Mouse (Mus musculus) cerebellum, postnatal 10 days (tissue): Measurements from ENCODE around the gene Grcc10.

Experiments
- DNase-seq, 2 experiments: peaks; one replicate each; pipeline ENCODE4 v3.0.0; 2021; ENCODE audit warnings: mixed read lengths in 2 of 2

Gene Grcc10

DNA sequence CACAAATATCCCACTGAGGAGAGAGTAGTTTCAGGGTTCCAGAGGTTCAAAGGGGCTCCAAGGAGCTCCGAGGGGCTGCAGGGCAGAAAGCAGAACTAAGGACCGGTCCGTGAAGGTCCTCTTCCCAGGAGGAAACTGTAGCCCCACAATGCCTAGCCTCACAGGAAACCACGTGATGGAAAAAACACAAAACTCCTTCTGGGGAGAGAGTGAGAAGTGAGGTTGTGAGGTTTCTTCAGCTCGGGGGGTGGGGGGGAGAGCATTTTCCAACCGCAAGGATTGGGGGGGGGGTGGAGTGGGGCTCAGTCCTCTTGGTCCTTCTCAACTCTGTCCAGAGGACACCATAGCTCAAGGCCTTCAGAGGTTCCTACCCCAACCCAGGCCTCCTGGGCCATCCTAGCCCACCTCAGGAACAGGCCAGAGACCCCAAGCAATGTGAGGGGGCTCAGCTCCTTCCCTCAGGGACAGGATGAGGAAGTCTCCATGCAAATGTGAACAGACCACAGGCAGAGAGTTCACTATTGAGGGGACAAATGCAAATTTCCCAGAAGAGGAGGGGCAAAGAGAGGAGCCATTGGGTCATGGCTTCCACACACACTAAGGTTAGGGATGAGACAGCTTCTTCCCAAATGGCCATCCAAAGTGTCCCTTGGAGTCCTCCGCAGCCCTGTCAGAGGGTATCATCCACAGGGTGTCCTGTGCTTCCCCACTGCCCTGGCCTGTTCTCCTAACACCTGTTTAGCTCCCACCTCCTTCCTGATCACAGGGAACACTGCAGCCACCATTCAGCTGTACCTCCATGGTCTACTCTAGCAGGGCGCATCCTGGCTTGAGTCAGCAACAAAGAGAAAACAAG, 11.1 kb downstream of the Grcc10 start:
- DNase-seq: no peak

DNA sequence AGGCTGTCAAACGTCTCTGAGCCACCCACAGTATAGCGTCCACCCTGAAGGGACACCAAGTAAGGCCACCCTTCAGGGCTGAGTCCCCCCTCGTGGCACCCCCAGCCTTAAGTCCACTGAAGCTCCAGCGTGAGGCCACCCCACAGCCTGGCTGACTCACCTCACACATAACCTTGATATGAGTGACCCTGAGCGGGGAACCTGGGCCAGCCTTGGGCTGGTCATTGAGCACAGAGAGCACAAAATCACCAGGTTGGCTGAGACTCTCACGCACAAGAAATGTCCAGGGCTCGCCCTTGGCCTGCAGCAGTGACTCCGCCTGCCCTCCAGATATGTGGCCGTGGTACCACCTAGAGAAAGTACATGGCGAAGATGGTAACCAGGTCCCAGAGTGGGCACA, 12.6 kb downstream of the Grcc10 start:
- DNase-seq: no peak

DNA sequence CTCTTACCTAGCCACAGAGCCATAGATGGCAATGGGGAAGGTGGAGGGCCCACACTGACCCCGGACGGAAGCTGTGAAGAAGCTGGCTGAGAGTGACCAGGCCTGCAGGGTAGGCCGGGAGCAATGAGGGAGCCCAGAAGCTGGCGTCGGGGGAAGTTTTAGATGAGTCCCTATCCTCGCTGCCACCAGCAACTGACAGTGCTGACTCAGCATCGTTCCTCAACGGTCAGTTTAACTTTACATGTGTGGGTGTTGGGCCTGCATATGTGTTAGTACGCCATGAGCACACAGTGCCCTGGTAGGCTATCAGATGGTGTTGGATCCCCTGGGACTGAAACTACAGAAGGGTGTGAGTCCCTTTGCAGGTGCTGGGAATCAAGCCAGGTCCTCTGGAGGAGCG, 16.7 kb downstream of the Grcc10 start:
- no peak for DNase-seq

DNA sequence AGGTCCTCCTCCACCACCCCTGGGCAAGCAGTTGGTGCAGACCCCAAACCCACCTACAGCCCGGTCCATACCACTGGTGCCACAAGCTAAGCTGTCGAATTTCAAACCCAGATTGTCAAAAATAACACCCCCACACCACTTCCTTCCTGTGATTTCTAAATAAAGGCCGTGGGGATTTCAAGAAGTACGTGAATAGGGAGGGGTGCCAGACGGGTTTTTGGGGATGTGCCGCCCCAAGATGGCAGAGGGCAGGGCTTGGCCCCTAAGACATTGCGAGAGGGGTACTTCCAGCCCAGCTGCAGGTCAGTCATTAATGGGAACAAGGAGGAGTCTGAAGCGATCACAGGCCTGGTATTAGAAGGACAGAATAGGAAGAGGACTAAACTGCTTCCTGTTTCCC, 17.6 kb downstream of the Grcc10 start:
- no peak for DNase-seq

DNA sequence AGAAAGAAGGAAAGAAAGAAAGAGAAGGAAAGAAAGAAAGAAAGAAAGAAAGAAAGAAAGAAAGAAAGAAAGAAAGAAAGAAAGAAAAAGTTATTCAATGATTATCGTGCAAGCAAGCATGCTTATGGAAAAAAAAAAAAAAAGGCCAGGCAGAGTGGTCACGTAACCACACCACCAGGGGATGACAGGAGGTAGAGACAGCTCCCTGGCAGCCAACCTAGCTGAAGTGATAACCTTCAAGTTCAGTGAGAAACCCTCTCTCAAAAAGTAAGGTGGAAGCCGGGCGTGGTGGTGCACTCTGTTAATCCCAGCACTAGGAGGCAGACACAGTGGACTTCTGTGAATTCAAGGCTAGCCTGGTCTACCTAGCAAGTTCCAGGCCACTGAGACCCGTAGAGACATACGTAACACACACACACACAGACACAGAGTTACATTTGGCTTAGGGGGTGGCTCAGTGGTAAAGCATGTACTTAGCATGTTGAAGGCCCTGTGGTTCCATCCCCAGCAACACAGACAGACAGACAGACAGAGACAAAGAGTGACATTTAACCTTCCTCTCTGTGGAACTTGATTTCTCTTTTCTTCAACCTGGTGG, 18.2 kb downstream of the Grcc10 start:
- DNase-seq: no peak

DNA sequence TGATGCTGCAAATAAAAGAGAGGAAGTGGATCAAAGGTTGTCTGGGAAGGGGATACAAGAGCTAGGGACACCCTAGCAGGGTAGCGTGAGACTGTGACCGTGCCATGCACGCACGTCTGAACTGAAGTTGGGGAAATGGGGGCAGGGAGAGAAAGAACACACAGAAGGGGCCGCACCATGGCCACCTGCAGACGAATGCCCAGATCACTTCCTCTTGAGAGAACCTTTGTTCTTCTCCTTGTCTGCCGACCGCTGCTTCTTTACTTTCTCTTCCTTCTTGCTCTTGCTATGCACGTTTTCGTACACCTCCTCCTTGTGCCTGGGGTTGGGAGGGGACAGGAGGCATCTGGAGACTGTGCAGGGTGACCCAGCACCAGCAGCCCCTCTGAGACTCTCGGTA, 20.3 kb downstream of the Grcc10 start:
- DNase-seq: no peak

DNA sequence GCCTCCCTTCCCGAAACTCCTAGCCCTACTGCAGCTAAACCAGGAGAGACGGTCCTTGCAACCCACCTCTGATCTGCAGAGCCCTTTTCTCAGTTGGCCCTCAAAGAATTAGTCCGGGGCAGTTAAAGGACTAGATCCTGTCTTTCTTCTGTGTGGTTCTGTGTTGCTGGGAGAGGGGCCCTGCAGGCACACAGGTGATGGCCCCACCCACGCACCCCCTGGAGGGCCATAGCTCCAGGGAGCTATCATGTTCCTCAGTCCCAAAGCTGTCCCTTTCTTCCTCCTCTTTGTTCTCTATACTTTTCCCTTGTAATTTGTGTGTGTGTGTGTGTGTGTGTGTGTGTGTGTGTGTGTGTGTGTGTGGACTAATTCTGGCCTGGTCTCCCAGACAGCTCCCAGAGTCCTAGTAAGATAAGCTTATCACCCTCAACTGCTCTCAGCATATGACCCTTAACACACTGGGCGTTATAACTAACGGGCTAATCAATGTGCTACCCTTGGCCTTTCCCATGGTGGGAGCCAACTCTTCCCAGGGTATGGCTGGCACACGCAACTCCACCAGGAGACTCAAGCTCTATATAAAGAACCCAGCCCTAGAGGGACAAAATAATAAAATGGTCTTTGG, 21.7 kb downstream of the Grcc10 start:
- DNase-seq: no peak

DNA sequence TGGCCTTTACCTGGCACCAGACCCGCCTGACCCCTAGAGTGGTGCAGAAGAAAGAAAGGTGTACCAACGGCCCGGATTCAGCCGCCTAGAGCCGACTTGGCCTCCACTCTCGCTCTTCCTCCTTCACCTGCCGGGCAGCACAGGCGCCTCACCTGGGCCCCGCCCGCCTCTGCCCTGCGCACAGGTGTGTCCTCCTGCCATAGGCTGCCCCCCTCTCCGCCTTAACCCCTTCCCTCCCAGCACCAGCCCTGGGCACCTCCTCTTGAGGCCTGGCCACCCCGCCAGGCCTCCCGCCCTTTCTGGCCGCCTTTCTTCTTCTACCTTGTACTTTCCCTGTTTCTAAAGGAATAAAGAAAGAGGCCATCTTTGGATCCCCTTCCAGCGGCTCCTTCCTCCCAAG, 22.5 kb downstream of the Grcc10 start:
- DNase-seq: no peak

DNA sequence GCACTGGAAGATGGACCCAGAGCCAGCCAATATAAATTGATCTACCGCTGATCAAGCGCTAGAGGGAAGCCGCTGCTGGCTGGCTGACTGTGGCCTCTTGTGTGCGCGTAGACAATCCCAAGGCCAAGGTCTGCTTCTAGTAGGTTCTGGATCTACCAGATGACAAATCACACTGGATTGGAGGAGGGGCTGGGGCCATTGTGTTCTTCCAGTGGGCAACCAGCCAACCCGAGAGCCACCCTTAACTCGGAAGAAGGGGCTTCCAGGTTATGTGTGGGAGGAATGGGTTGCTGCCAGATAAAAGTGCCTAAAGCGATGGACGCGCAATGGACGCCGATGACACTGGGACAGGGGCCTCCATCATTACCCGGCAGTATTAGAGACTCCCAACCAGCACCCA, 23.2 kb downstream of the Grcc10 start:
- no peak for DNase-seq

DNA sequence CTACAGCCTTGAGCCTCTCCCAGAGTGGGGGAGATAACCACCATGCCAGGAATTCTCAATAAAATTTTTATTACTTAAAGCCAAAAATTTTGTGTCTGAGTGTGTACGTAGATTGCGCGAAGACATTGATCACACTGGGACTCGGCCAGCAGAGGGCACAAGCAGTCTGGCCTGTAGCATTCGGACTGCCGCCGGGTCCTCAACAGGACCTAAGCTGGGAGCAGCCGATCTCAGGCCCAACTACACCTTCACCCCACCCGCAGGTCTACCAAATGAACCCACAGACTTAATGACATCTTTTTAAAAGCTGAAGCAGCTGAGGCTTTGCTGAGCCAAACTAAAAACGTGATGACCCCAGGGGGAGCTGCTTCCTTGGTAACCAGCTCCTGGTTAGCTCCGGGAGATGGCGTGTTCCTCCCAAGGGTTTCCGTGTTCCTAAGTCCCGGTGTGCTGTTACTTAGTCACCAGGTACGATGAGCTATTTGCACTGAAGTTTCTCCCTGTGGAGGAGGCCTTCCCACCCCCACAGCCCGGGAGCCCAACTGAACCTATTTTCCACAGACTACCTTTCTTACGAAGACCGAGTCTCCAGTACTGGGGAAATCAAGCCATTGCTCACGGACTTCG, 24.2 kb downstream of the Grcc10 start:
- DNase-seq: peak; percentile 66

DNA sequence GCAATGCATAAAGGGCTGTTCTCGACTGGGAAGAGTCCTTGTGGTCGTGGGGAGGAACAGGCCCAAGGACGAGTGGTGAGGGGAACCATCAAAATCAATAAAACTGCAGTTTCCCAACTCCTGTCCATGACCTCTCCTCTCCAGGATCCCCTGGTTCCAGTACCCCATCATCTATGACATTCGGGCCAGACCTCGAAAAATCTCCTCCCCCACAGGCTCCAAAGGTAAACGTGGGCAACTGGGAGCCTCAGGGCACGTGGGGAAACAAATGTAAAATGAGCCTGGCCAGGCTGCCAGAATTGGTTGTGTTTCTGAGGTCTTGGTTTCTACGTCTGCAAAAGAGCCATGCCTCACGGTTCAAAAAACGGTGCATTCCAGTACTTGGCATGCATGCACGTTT, 28.3 kb downstream of the Grcc10 start:
- DNase-seq: no peak

DNA sequence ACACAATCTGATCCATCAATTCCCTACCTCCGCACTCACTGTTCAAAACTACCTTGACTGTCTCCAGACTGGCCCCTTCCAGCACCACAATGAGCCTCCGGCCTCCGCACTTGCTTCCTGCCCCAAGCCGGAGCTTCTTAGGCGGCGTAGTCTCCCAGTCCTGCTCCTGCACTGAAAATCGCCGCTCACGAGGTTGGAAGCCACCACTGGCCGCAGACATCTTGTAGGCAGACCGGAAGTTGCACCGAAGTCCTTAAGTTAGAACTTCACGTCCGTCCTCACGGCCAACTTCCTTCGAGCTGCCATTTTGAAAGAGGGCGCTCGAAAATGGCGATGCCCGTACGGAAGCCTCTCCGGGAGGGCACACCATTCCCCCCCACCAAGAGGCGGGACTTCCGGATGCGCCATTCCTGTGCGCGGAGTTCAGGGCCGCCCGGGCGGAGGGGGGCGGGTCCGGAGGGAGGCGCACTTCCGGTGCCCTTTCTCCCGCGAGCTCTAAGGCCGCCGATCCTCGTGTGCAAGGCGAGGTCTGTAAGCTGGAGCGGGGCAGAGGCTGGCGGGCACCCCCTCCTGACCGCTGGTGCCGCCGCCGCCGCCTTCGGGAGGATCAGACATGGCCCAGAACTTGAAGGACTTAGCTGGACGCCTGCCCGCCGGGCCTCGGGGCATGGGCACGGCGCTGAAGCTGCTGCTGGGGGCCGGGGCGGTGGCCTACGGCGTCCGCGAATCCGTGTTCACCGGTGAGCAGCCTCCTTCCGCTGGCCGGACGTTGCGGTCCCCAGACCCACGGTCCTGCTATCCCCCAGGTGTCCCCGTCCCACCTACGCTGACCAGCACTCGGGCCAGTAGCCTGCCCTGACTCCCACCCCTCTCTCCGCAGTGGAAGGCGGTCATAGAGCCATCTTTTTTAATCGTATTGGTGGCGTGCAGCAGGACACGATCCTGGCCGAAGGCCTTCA, 29.1 kb downstream of the Grcc10 start, which contains the start of the genes Emg1 and Phb2:
Gene Emg1, minus strand, starts transcription at position 355 of the 959 bp plus-strand sequence.
Gene Phb2, plus strand, starts transcription at position 513 of the 959 bp plus-strand sequence.
- peak; percentile 99 for DNase-seq

DNA sequence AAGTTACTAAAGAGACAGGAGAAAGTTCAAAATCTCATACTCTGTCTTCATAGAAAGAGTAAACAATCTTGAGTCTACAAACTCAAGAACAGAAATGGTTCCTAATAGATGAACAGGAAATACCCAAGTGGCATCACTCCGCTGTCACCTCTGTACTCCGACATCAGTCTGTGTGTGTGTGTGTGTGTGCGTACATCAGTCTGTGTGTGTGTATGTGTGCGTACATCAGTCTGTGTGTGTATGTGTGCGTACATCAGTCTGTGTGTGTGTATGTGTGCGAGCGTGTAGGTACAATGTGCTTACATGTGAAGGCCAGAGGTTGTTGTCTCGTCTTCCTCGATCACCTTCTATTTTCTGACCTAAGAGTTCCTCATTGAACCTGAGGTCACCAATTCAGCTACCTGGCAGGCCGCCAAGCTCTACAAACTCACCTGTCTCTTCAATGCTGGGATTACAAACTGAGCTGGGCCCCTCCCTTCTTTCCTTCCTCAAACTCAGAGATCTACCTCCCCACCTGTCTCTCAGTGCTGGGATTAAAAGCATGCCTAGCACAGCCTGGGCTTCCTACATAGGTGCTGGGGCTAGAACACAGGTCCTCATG, 32.8 kb downstream of the Grcc10 start:
- no peak for DNase-seq

DNA sequence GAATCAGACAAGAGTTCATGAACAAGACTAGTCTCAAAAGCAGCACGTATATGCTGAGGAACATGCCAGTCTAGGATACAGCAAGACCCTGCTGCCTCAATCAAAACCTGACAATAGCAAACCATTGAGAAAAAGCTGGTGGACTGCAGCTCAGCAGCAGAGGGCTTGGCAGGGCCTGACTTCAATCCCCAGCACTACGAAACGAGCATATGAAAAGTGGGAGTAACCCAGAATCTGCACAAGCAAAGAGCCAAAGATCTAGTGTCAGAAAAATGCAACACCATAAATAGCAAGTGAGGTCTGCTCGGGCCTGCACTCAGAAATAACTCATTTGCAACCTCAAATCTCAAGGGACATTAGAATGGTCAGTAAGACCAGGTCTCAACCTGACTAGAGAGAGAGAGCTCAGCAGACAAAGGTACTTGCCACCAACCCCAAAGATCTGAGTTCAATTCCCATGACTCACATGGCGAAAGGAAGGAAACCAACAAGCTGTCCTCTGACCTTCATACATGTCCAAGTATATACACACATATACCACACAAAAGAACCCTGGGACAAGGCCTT, 35.0 kb downstream of the Grcc10 start:
- no peak for DNase-seq

DNA sequence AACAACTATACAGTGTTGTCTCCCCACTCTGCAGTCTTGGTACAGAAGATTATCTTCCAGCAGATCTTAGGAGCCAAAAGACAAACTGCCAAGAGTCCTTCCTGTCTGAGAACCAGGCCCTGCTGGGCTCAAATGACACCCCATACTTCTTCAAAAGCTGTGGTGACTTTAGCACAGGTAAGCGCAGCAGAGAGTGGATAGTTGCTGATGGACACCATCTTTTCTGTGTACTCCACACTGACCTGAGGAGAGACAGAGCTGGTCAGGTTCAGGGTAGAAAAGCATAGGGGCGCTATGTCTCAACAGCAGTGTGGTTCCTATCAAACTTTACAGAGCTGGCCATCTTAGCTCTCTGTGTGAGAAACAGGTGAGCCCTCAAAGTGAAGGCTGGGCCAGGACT, 36.8 kb downstream of the Grcc10 start:
- no peak for DNase-seq

DNA sequence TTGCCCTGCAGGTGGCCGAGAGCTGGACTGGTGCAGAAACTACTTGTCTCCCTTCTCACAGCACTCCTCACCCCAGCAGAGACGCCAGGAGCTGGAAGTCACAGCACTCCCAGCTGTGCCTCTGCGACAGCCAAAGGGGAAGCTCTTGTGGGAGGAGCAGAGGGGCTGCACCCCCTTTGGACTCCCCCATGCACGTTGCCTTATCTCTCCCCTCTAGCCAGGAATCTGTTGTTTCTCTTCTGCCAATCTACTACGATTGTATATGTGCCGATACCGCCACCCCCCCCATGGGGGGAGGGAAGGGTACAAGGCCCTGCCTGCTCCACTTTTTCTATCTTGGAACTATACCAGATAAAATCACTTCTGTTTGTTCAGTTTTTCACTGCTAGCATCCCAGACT, 37.4 kb downstream of the Grcc10 start:
- DNase-seq: no peak

DNA sequence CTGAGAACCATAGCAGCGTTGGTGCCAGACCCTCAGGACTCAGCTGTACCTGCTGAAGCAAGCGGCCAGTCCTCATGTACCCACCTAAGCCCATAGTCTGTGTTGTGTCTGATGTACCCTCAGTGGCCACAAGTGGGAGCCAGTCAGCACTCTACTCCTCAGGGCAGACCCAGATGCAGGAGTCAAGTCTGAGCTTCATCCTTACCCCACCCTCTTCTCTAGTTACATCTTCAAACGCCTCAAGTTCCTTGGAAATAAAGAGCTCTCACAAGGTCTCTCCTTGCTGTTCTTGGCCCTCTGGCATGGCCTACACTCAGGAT, 38.4 kb downstream of the Grcc10 start:
- DNase-seq: peak; percentile 84 to 85

DNA sequence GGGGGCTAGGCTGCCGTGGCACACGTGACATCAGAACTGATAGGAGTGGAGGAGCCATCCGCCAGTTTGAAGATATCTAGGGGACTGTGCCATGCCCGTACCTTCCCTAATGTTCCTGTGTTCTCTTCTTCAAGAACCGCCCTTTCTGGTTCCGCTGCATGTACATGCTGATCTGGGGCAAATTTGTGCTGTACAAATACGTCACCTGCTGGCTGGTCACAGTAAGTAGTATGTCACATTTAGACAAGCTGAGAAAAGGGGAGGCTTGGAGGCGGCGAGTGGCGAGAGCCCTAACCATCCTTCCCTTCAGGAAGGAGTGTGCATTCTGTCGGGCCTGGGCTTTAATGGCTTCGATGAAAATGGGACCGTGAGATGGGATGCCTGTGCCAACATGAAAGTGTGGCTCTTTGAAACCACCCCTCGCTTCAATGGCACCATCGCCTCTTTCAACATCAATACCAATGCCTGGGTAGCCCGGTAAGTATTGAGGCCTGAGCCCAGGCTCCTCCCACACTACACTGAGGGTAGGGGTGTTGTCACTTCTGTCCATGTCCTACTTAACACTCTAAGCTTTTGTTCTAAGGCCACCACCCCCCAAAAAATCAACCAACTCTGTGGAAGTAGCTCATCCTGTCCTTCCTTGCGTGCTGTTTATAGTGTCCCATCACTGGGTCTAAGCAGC, 38.9 kb downstream of the Grcc10 start:
- no peak for DNase-seq

DNA sequence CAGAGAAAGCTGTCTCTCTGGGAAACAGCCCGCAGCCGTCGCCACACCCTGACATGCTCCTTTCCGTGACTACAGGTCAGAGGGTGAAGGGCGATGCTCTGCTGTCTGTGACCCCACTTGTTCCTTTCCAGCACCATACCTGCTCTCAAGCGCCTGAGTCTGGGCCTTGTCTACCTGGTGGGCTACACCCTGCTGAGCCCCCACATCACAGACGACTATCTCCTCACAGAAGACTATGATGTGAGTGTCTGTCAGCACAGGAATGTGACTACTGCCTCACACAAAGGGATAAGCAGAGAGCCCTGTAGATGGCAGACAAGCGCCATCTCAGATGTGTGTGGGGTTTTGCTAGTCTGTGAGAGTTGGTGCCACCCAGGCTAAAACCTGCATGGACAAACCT, 39.8 kb downstream of the Grcc10 start:
- peak in 1 of 2 experiments; percentile 41 for DNase-seq

DNA sequence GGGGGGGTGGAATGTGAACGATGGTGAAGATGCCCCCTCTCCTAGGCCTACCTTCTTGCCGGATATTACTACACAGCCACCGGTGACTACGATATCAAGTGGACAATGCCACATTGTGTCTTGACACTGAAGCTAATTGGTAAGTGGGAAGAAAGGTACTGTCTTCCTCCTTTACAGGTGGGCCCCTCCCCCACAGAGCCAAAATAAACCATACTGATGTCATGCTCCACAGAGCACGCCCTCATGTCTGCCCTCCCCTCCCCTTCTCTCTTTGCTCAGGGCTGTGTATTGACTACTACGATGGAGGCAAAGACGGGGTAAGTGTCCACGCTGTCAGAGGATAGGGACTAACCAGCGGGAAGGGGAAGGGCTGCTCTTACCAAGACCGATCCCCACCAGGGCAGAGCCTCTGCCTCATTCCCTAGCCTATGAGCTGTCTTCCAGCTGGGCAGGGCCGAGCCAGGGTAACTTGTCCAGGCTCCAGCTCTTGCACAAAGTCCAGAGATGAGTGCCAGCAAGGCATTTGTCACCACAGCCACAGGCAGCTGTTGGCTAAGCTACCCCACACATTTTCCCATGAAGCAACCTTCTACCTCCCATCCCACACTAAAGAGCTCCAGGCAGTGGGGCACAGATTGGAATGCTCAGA, 41.1 kb downstream of the Grcc10 start:
- DNase-seq: peak; percentile 73 to 79
